Mouse (Mus musculus): Measurements from ENCODE around the gene H2-DMb2. TPM values are rescaled to one million over a fixed set of nuclear protein-coding genes. Genes with fewer than 3 reads are reported as not detected.
"Not testable (repeated sequence)": the region's sequence is repeated elsewhere in the genome, so short reads cannot be mapped to it uniquely, and the experiment has no call there.

Gene H2-DMb2
- total RNA-seq, 2 experiments from 2014 or later: not detected

GRCm38 (mm10) chr17:34134451-34134850, 8.7 kb upstream of the H2-DMb2 start:
- no peak for DNase-seq (ENCODE audit: low spot score in 2 of 2)

GRCm38 (mm10) chr17:34135297-34136224, 7.5 kb upstream of the H2-DMb2 start:
- peak; percentile 99 to 100 for DNase-seq (ENCODE audit: low spot score in 2 of 2)

GRCm38 (mm10) chr17:34137601-34138000, 5.5 kb upstream of the H2-DMb2 start:
- no peak for DNase-seq (ENCODE audit: low spot score in 2 of 2)

- no peak for DNase-seq (ENCODE audit: low spot score in 2 of 2)
These were observed 4.5 kb upstream of the H2-DMb2 start for GRCm38 (mm10) chr17:34138655-34139054.

- no peak for DNase-seq (ENCODE audit: low spot score in 2 of 2)
These were observed 3.7 kb upstream of the H2-DMb2 start for GRCm38 (mm10) chr17:34139416-34139815.

GRCm38 (mm10) chr17:34140240-34140639, 2.9 kb upstream of the H2-DMb2 start:
- no peak for DNase-seq (ENCODE audit: low spot score in 2 of 2)

- no peak for DNase-seq (ENCODE audit: low spot score in 2 of 2)
These were observed 1.7 kb upstream of the H2-DMb2 start for GRCm38 (mm10) chr17:34141448-34141847.

- DNase-seq (ENCODE audit: low spot score in 2 of 2): no peak
These were observed 574 bp upstream of the H2-DMb2 start for GRCm38 (mm10) chr17:34142456-34143010.

- no peak for DNase-seq (ENCODE audit: low spot score in 2 of 2)
These were observed 354 bp downstream of the H2-DMb2 start for GRCm38 (mm10) chr17:34143461-34143860.

- DNase-seq (ENCODE audit: low spot score in 2 of 2): not testable (repeated sequence)
These were observed 1.1 kb downstream of the H2-DMb2 start for GRCm38 (mm10) chr17:34144221-34144620.

- no peak for DNase-seq (ENCODE audit: low spot score in 2 of 2)
These were observed 1.9 kb downstream of the H2-DMb2 start for GRCm38 (mm10) chr17:34144960-34145371.

- DNase-seq (ENCODE audit: low spot score in 2 of 2): no peak
These were observed 9.8 kb downstream of the H2-DMb2 start, which contains the start of gene H2-DMb1 for GRCm38 (mm10) chr17:34152923-34153322. Gene H2-DMb1, plus strand, starts transcription at chr17:34153072.

GRCm38 (mm10) chr17:34155534-34155933, 12.4 kb downstream of the H2-DMb2 start:
- no peak for DNase-seq (ENCODE audit: low spot score in 2 of 2)

- DNase-seq (ENCODE audit: low spot score in 2 of 2): no peak
These were observed 21.2 kb downstream of the H2-DMb2 start for GRCm38 (mm10) chr17:34164202-34164895.

- DNase-seq (ENCODE audit: low spot score in 2 of 2): no peak
These were observed 22.1 kb downstream of the H2-DMb2 start for GRCm38 (mm10) chr17:34165033-34165730.

GRCm38 (mm10) chr17:34169279-34169678, 26.2 kb downstream of the H2-DMb2 start:
- DNase-seq (ENCODE audit: low spot score in 2 of 2): peak; percentile 24 to 46

- no peak for DNase-seq (ENCODE audit: low spot score in 2 of 2)
These were observed 27.4 kb downstream of the H2-DMb2 start for GRCm38 (mm10) chr17:34170487-34170876.

GRCm38 (mm10) chr17:34170877-34171498, 27.9 kb downstream of the H2-DMb2 start:
- peak; percentile 90 to 91 for DNase-seq (ENCODE audit: low spot score in 2 of 2)

- no peak for DNase-seq (ENCODE audit: low spot score in 2 of 2)
These were observed 29.4 kb downstream of the H2-DMb2 start for GRCm38 (mm10) chr17:34172528-34172927.

GRCm38 (mm10) chr17:34174075-34174474, 31.0 kb downstream of the H2-DMb2 start:
- no peak for DNase-seq (ENCODE audit: low spot score in 2 of 2)

- no peak for DNase-seq (ENCODE audit: low spot score in 2 of 2)
These were observed 34.1 kb downstream of the H2-DMb2 start for GRCm38 (mm10) chr17:34177179-34177578.
